Mouse (Mus musculus) megakaryocyte progenitor cell, adult 5-6 weeks (primary cell): ENCODE measurements around the gene Cnr2. TPM values are rescaled to one million over a fixed set of nuclear protein-coding genes. Genes with fewer than 3 reads are reported as not detected.

Experiments
- ATAC-seq: replicated peaks from 2 replicates; pipeline ENCODE4 v1.8.0; 2016; ENCODE audit warnings: mild to moderate bottlenecking, moderate TSS enrichment, inconsistent platforms; ENCODE audit not compliant: poor library complexity
- total RNA-seq, 2 experiments: library from RNA; stranded (forward) in 1 of 2; stranded (reverse) in 1 of 2; fragments of 157-497, 149-512 nt in 1 of 2; fragments of 200-1000 nt in 1 of 2; gene quantifications; 2 replicates each; pipeline versions ENCODE4 v1.2.3 to v1.2.4; 2015 to 2017

The Cnr2 gene
- total RNA-seq, 2 experiments from 2014 or later = 5.2 to 6.5 TPM

- ATAC-seq = peak; percentile 42
Measured at GRCm38 (mm10) chr4:135875991-135876582, 19.1 kb upstream of the Cnr2 start.

GRCm38 (mm10) chr4:135876583-135877020 lies 18.6 kb upstream of the Cnr2 start:
- peak; percentile 54 for ATAC-seq

GRCm38 (mm10) chr4:135877742-135878141 lies 17.5 kb upstream of the Cnr2 start:
- ATAC-seq = no peak

GRCm38 (mm10) chr4:135879021-135879420 lies 16.2 kb upstream of the Cnr2 start:
- ATAC-seq = no peak

- ATAC-seq = no peak
Measured at GRCm38 (mm10) chr4:135880018-135880417, 15.2 kb upstream of the Cnr2 start.

GRCm38 (mm10) chr4:135880576-135880975 lies 14.6 kb upstream of the Cnr2 start:
- no peak for ATAC-seq

GRCm38 (mm10) chr4:135882023-135882422 lies 13.2 kb upstream of the Cnr2 start:
- no peak for ATAC-seq

- ATAC-seq = no peak
Measured at GRCm38 (mm10) chr4:135883401-135883851, 11.8 kb upstream of the Cnr2 start.

- no peak for ATAC-seq
Measured at GRCm38 (mm10) chr4:135883881-135884516, 11.2 kb upstream of the Cnr2 start.

GRCm38 (mm10) chr4:135884531-135884930 lies 10.7 kb upstream of the Cnr2 start:
- no peak for ATAC-seq

GRCm38 (mm10) chr4:135885676-135886075 lies 9.5 kb upstream of the Cnr2 start:
- no peak for ATAC-seq

GRCm38 (mm10) chr4:135886184-135886583 lies 9.0 kb upstream of the Cnr2 start:
- no peak for ATAC-seq

- no peak for ATAC-seq
Measured at GRCm38 (mm10) chr4:135888448-135889057, 6.6 kb upstream of the Cnr2 start.

GRCm38 (mm10) chr4:135889146-135889883 lies 5.9 kb upstream of the Cnr2 start:
- ATAC-seq = no peak

GRCm38 (mm10) chr4:135889884-135890283 lies 5.3 kb upstream of the Cnr2 start:
- peak; percentile 90 for ATAC-seq

GRCm38 (mm10) chr4:135891539-135891938 lies 3.7 kb upstream of the Cnr2 start:
- ATAC-seq = no peak

GRCm38 (mm10) chr4:135892884-135893283 lies 2.3 kb upstream of the Cnr2 start:
- peak; percentile 45 for ATAC-seq

- no peak for ATAC-seq
Measured at GRCm38 (mm10) chr4:135896157-135896556, 963 bp downstream of the Cnr2 start.

- peak; percentile 85 for ATAC-seq
Measured at GRCm38 (mm10) chr4:135898380-135899049, 3.3 kb downstream of the Cnr2 start.

GRCm38 (mm10) chr4:135899050-135899448 lies 3.9 kb downstream of the Cnr2 start:
- peak; percentile 59 for ATAC-seq

- ATAC-seq = no peak
Measured at GRCm38 (mm10) chr4:135900008-135900407, 4.8 kb downstream of the Cnr2 start.
